Mouse (Mus musculus): Measurements from ENCODE around the gene Mtx2.

- no peak for TF ChIP-seq USF1 (IDR thresholded peaks at IDR 0.05; ENCODE audit: low read depth, low read length)
- TF ChIP-seq CTCF (conservative IDR thresholded peaks at IDR 0.05 in 1 of 2, IDR thresholded peaks at IDR 0.05 in 1 of 2; ENCODE audit: low read depth in 2 of 2, low read length in 2 of 2) = no peak
- no peak for TF ChIP-seq ZC3H11A (IDR thresholded peaks at IDR 0.05; ENCODE audit: low read depth, low read length)
- no peak for TF ChIP-seq MAZ (IDR thresholded peaks at IDR 0.05; ENCODE audit: low read depth, low read length)
- no peak for TF ChIP-seq POLR2A (IDR thresholded peaks at IDR 0.05; ENCODE audit: low read depth, low read length)
- no peak for TF ChIP-seq SIN3A (IDR thresholded peaks at IDR 0.05; ENCODE audit: low read length)
- no peak for TF ChIP-seq MYC (IDR thresholded peaks at IDR 0.05; ENCODE audit: low read depth, low read length)
Observed at GRCm38 (mm10) chr2:74891868-74892267, 66.3 kb downstream of the Mtx2 start.
